Mouse (Mus musculus): ENCODE measurements around the gene Thtpa. TPM values are rescaled to one million over a fixed set of nuclear protein-coding genes. Genes with fewer than 3 reads are reported as not detected.
A peak's percentile ranks its signal among the peaks of the same experiment; 100 is the strongest.

The Thtpa gene
- polyA plus RNA-seq (2012; rRNA removed) (2.0 and 2.6 TPM in 2 replicates), polyA plus RNA-seq (2014; fragmentation: Nextera tagmentation; extraction: Ambion mirVana) (4.3 and 4.6 TPM in 2 replicates)

DNA sequence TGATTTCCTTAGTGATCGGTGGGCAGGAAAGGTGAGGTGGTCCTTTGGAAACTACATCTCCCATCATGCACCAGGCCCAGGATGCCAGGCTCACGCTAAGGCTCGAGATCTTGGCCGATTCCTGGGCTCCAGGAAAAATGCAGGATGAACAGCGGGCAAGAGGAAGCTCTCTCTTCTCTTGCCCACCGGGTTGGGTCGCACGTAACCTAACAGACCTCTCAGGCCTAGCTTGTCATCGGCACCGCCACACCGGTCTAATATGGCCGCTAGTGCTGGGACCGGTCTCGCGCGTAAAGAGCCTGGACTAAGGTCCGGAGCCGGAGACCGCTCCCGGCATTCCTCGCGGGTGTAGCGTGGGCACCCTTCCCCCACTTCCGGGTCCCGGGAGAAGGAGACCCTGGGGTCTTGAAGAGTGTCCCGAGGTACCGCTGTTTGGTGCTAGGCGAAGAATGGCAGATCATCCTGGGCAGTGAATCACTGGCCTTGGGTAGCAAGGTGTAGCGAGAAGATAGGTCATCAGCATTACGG lies at the start of gene Thtpa:
Gene Thtpa (plus strand): TSS at position 81 of the 528 bp plus-strand sequence.
- Histone ChIP-seq H3K4me2 (ENCODE audit: low read depth) (peak within 1 kb of the TSS; percentile 71), H3K4me3 (ENCODE audit: insufficient read depth in 1 of 2, low read depth in 2 of 2, low read length in 2 of 2) (peak within 1 kb of the TSS; percentile 74 to 99), H3K9ac (replicated peaks) (peak within 1 kb of the TSS; percentile 73), H3K9me3 (ENCODE audit: control insufficient read depth, low read length) (no peaks in the 10 kb centered on the region), H3K36me3 (replicated peaks; ENCODE audit: control insufficient read depth, insufficient read depth, low read depth) (no peaks in the 10 kb centered on the region; the same call in 1 of the 2 replicates), H3K4me1 (replicated peaks; ENCODE audit: control insufficient read depth in 2 of 2, insufficient read depth in 2 of 2, low read length in 1 of 2) (peaks cover 4 to 16% of the 10 kb centered on the region in 2 experiments; a peak in 3 of 4 replicates), H3K27ac (peak within 1 kb of the TSS; percentile 18), H3K27me3 (ENCODE audit: control insufficient read depth, insufficient read depth, low read length) (no peaks in the 10 kb centered on the region; the same call in 1 of the 2 replicates)
- DNase-seq (ENCODE audit: low read depth in 3 of 3, low spot score in 3 of 3) (peak in 2 of 3 experiments; percentile 42 to 54), ATAC-seq (ENCODE audit: insufficient read depth) (peak; percentile 54)
- WGBS (ENCODE audit: insufficient replicate concordance), result under 1% methylated on average over 30 of the region's 30 CpGs
- no peak for TF ChIP-seq EP300 (IDR thresholded peaks at IDR 0.05; ENCODE audit: low read depth)
- TF ChIP-seq CTCF (IDR thresholded peaks at IDR 0.05; ENCODE audit: low read depth), result no peak

DNA sequence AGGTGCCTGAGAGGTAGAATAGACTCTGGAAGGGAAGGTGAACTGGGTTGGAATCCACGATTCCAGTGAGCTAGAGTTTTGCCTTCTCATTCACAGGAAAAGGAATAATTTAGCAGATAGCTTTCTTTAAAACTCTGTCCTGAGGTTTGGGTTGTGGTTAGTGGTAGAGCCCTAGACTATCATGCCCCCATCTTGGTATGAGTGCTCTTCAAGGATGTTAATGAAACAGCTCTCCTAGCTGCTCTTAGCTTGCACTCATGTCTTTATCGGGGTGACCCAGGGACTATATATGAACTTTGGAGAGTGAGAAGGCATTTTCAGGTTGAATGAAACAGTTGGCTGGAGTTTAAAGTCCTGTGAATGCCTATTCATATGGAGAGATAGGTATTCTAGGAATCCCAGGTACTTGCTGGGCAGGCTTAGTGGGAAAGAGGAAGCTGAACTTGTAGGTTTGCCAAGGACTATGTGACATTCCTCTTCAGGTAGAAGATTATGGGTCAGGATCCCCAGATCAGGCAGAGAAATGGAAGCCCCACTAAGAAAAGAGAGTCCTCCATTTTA lies 46.5 kb upstream of the Thtpa start:
- 46% methylated on average over 2 of the region's 2 CpGs for WGBS (ENCODE audit: insufficient replicate concordance)

DNA sequence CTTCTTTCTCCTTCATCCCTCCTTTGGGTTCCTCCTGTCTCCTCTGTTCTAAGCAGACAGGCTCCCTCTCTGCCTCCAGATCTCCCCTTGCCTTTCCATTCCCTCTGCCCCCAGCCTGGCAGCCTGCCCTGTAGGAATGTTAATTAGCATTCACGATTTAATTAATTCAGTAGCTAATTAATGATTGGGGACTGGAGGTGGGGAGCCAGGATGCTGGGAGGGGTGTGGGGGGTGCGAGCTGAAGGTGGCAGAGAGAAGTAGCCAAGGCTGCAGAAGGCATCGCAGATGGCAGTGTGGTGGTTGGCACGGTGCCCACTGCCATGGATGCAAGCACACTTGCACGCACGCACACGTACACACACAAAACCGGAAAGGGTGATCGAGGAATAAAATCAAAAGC lies 42.1 kb upstream of the Thtpa start:
- DNase-seq (ENCODE audit: low read depth in 3 of 3, low spot score in 3 of 3), result no peak
- no peaks in the 10 kb centered on the region for H3K9me3 ChIP-seq (ENCODE audit: control insufficient read depth, low read length)
- no peak for TF ChIP-seq CTCF (IDR thresholded peaks at IDR 0.05; ENCODE audit: low read depth)
- TF ChIP-seq EP300 (IDR thresholded peaks at IDR 0.05; ENCODE audit: low read depth), result no peak
- 77% methylated on average over 9 of the region's 9 CpGs for WGBS (ENCODE audit: insufficient replicate concordance)
- no peak for ATAC-seq (ENCODE audit: insufficient read depth)
- no peaks in the 10 kb centered on the region for H3K27me3 ChIP-seq (ENCODE audit: control insufficient read depth, insufficient read depth, low read length)
- H3K4me2 ChIP-seq (ENCODE audit: low read depth), result no peak overlapping the region
- H3K4me3 ChIP-seq (ENCODE audit: insufficient read depth in 1 of 2, low read depth in 2 of 2, low read length in 2 of 2), result no peak overlapping the region
- no peaks in the 10 kb centered on the region for H3K36me3 ChIP-seq (replicated peaks; ENCODE audit: control insufficient read depth, insufficient read depth, low read depth)
- no peak overlapping the region for H3K27ac ChIP-seq
- H3K9ac ChIP-seq (replicated peaks), result no peak overlapping the region
- H3K4me1 ChIP-seq (replicated peaks; ENCODE audit: control insufficient read depth in 2 of 2, insufficient read depth in 2 of 2, low read length in 1 of 2), result peaks cover 0 to 8% of the 10 kb centered on the region in 2 experiments; a peak in 1 of 4 replicates

More for the DNA sequence above, 46.5 kb upstream of the Thtpa start:
- Histone ChIP-seq H3K9ac (replicated peaks) (no peak overlapping the region), H3K4me1 (replicated peaks; ENCODE audit: control insufficient read depth in 2 of 2, insufficient read depth in 2 of 2, low read length in 1 of 2) (no peaks in the 10 kb centered on the region), H3K36me3 (replicated peaks; ENCODE audit: control insufficient read depth, insufficient read depth, low read depth) (no peaks in the 10 kb centered on the region), H3K4me2 (ENCODE audit: low read depth) (no peak overlapping the region), H3K27me3 (ENCODE audit: control insufficient read depth, insufficient read depth, low read length) (no peaks in the 10 kb centered on the region), H3K9me3 (ENCODE audit: control insufficient read depth, low read length) (no peaks in the 10 kb centered on the region), H3K27ac (no peak overlapping the region), H3K4me3 (ENCODE audit: insufficient read depth in 1 of 2, low read depth in 2 of 2, low read length in 2 of 2) (no peak overlapping the region)
- no peak for ATAC-seq (ENCODE audit: insufficient read depth)
- TF ChIP-seq EP300 (IDR thresholded peaks at IDR 0.05; ENCODE audit: low read depth) (no peak), CTCF (IDR thresholded peaks at IDR 0.05; ENCODE audit: low read depth) (no peak)
- DNase-seq (ENCODE audit: low read depth in 3 of 3, low spot score in 3 of 3), result no peak

DNA sequence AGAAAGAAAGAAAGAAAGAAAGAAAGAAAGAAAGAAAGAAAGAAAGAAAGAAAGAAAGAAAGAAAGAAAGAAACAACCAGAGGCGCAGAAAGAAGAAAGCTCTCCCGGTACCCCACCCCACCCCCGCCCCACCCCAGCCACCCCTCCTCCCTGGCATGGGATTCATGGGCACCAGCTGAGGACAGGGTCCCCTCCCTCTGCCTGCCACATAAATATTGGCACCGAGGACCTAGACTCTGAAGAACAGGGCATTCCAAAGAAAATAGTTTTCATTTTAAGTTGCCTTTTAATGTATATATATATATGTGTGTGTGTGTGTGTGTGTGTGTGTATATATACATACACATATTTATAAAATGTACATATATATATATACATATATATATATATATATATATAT lies 41.5 kb upstream of the Thtpa start:
- Histone ChIP-seq H3K9ac (replicated peaks) (no peak overlapping the region), H3K9me3 (ENCODE audit: control insufficient read depth, low read length) (no peaks in the 10 kb centered on the region), H3K4me2 (ENCODE audit: low read depth) (no peak overlapping the region), H3K27me3 (ENCODE audit: control insufficient read depth, insufficient read depth, low read length) (no peaks in the 10 kb centered on the region), H3K27ac (no peak overlapping the region), H3K36me3 (replicated peaks; ENCODE audit: control insufficient read depth, insufficient read depth, low read depth) (no peaks in the 10 kb centered on the region), H3K4me1 (replicated peaks; ENCODE audit: control insufficient read depth in 2 of 2, insufficient read depth in 2 of 2, low read length in 1 of 2) (peaks cover 0 to 13% of the 10 kb centered on the region in 2 experiments; a peak in 3 of 4 replicates), H3K4me3 (ENCODE audit: insufficient read depth in 1 of 2, low read depth in 2 of 2, low read length in 2 of 2) (no peak overlapping the region)
- DNase-seq (ENCODE audit: low read depth in 3 of 3, low spot score in 3 of 3) (no peak), ATAC-seq (ENCODE audit: insufficient read depth) (no peak)
- 58% methylated on average over 4 of the region's 4 CpGs for WGBS (ENCODE audit: insufficient replicate concordance)
- no peak for TF ChIP-seq CTCF (IDR thresholded peaks at IDR 0.05; ENCODE audit: low read depth)
- TF ChIP-seq EP300 (IDR thresholded peaks at IDR 0.05; ENCODE audit: low read depth), result no peak

DNA sequence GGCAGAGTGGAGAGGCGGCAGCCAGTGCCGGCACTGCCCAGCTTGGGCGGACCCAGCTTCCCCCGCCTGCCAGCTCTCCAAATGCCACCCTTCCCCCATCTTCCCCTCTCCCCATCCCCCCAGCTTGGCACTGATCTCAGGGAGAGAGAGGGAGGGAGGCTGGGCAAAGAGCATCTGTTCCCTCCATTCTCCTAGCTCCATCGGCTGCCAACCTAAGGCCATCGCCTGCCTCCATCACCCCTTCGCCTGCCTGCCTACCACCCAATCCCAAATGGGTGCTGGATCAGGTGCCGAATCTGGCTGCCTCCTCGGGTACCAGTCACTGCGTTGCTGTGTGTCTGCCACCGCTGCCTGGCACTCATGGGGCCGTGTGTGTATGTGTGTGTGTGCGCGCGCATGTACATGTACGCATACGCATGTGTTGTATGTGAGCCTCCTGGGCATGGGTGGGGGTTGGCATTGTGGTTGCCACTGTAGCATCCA lies 40.8 kb upstream of the Thtpa start:
- DNase-seq (ENCODE audit: low read depth in 3 of 3, low spot score in 3 of 3), result no peak
- no peak overlapping the region for H3K4me2 ChIP-seq (ENCODE audit: low read depth)
- H3K36me3 ChIP-seq (replicated peaks; ENCODE audit: control insufficient read depth, insufficient read depth, low read depth), result no peaks in the 10 kb centered on the region
- no peaks in the 10 kb centered on the region for H3K27me3 ChIP-seq (ENCODE audit: control insufficient read depth, insufficient read depth, low read length)
- H3K27ac ChIP-seq, result no peak overlapping the region
- H3K4me1 ChIP-seq (replicated peaks; ENCODE audit: control insufficient read depth in 2 of 2, insufficient read depth in 2 of 2, low read length in 1 of 2), result peaks cover 6 to 20% of the 10 kb centered on the region in 2 experiments
- no peak overlapping the region for H3K9ac ChIP-seq (replicated peaks)
- no peak for TF ChIP-seq EP300 (IDR thresholded peaks at IDR 0.05; ENCODE audit: low read depth)
- TF ChIP-seq CTCF (IDR thresholded peaks at IDR 0.05; ENCODE audit: low read depth), result no peak
- no peak for ATAC-seq (ENCODE audit: insufficient read depth)
- H3K4me3 ChIP-seq (ENCODE audit: insufficient read depth in 1 of 2, low read depth in 2 of 2, low read length in 2 of 2), result no peak overlapping the region
- H3K9me3 ChIP-seq (ENCODE audit: control insufficient read depth, low read length), result no peaks in the 10 kb centered on the region
- 80% methylated on average over 17 of the region's 17 CpGs for WGBS (ENCODE audit: insufficient replicate concordance)

All from liver, embryonic 14.5 days (tissue).